Mouse (Mus musculus): ENCODE measurements around the gene Fars2. TPM values are rescaled to one million over a fixed set of nuclear protein-coding genes. Genes with fewer than 3 reads are reported as not detected.
A peak's percentile ranks its signal among the peaks of the same experiment; 100 is the strongest.

The Fars2 gene
- polyA plus RNA-seq, 1 experiment from 2014 or later: 42.7 TPM

DNA sequence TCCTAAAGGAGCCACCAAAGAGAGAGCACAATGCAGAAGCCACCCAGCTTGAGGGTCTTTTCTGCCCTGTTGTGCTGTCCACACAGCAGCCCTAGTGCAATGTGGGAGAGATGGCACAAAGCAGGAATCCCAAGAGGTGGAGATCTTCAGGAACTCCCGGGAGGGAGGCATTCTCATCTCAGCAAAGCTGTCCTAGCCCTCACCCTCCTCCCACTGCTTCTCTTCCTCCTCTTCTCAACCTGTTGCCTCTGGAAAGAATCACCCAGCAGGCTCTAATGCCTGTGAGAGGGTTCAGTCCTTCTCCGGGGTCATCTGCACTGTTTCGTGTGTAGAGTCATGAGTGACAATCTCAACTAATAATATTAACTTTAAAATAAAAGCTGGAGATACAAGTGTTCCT lies 386.3 kb downstream of the Fars2 start:
- Histone ChIP-seq H3K9me3 (replicated peaks; ENCODE audit: control insufficient read depth, low read length) (no peaks in the 10 kb centered on the region), H3K27me3 (ENCODE audit: control insufficient read depth, insufficient read depth, low read length) (no peaks in the 10 kb centered on the region), H3K9ac (ENCODE audit: low read depth, low read length) (no peak overlapping the region), H3K27ac (ENCODE audit: low read depth, low read length) (no peak overlapping the region), H3K4me3 (ENCODE audit: low read depth, low read length) (no peak overlapping the region), H3K36me3 (ENCODE audit: control insufficient read depth, insufficient read depth, low read length) (no peaks in the 10 kb centered on the region), H3K4me2 (no peak overlapping the region), H3K4me1 (ENCODE audit: control insufficient read depth, insufficient read depth, low read length) (peaks cover 5% of the 10 kb centered on the region; the same call in 1 of the 2 replicates)
- ATAC-seq (replicated peaks; ENCODE audit: insufficient number of reproducible peaks, low FRiP score, low TSS enrichment): no peak
- WGBS (ENCODE audit: insufficient replicate concordance): 58% methylated on average over 3 of the region's 3 CpGs

DNA sequence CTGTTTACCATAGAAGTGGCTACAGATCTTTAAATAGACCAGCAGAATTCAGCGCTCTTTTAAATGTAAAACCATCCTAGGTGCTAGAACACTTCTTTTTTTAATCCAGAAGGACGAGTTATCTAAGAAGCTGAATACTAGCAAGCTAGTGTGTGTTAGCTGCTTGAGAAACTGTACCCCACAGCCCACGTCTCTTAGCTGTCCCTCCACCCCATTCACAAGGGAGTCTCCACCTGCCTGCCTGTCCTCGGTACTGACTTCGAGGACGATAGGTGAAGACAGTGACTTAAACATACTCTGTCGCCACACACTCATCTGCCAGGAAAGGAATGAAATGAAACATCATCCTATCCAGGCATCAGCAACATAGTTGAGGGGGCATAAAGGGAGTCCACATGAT lies 386.8 kb downstream of the Fars2 start:
- no peak overlapping the region for H3K27ac ChIP-seq (ENCODE audit: low read depth, low read length)
- H3K4me3 ChIP-seq (ENCODE audit: low read depth, low read length): no peak overlapping the region
- 66% methylated on average over 7 of the region's 7 CpGs for WGBS (ENCODE audit: insufficient replicate concordance)
- H3K4me2 ChIP-seq: no peak overlapping the region
- no peaks in the 10 kb centered on the region for H3K27me3 ChIP-seq (ENCODE audit: control insufficient read depth, insufficient read depth, low read length)
- peaks cover 5% of the 10 kb centered on the region; the same call in 1 of the 2 replicates for H3K4me1 ChIP-seq (ENCODE audit: control insufficient read depth, insufficient read depth, low read length)
- no peak for ATAC-seq (replicated peaks; ENCODE audit: insufficient number of reproducible peaks, low FRiP score, low TSS enrichment)
- H3K9ac ChIP-seq (ENCODE audit: low read depth, low read length): no peak overlapping the region
- no peaks in the 10 kb centered on the region for H3K9me3 ChIP-seq (replicated peaks; ENCODE audit: control insufficient read depth, low read length)
- H3K36me3 ChIP-seq (ENCODE audit: control insufficient read depth, insufficient read depth, low read length): no peaks in the 10 kb centered on the region

DNA sequence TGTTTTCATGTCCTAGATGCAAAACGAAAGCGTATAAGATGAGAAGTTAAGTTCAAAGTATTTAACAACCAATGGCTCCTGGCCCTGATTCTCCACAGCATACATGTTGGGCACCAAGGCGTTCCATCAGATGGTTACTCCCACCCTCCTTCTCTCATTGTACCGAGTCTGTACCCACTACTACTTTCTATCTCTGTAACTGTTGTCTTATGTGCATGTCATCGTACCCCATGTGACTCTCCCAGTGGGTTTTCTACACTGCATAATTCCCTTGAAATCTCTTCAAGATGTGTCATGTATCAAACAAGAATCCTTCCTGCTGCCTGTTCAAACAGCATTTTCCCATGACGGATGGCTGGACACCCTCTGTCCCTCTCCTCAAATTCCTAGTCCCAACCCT lies 388.5 kb downstream of the Fars2 start:
- no peak for ATAC-seq (replicated peaks; ENCODE audit: insufficient number of reproducible peaks, low FRiP score, low TSS enrichment)
- no peaks in the 10 kb centered on the region for H3K27me3 ChIP-seq (ENCODE audit: control insufficient read depth, insufficient read depth, low read length)
- no peak overlapping the region for H3K4me3 ChIP-seq (ENCODE audit: low read depth, low read length)
- H3K4me1 ChIP-seq (ENCODE audit: control insufficient read depth, insufficient read depth, low read length): peaks cover 5% of the 10 kb centered on the region; the same call in 1 of the 2 replicates
- 81% methylated on average over 6 of the region's 6 CpGs for WGBS (ENCODE audit: insufficient replicate concordance)
- no peak overlapping the region for H3K9ac ChIP-seq (ENCODE audit: low read depth, low read length)
- no peaks in the 10 kb centered on the region for H3K36me3 ChIP-seq (ENCODE audit: control insufficient read depth, insufficient read depth, low read length)
- no peak overlapping the region for H3K27ac ChIP-seq (ENCODE audit: low read depth, low read length)
- H3K9me3 ChIP-seq (replicated peaks; ENCODE audit: control insufficient read depth, low read length): no peaks in the 10 kb centered on the region
- no peak overlapping the region for H3K4me2 ChIP-seq

DNA sequence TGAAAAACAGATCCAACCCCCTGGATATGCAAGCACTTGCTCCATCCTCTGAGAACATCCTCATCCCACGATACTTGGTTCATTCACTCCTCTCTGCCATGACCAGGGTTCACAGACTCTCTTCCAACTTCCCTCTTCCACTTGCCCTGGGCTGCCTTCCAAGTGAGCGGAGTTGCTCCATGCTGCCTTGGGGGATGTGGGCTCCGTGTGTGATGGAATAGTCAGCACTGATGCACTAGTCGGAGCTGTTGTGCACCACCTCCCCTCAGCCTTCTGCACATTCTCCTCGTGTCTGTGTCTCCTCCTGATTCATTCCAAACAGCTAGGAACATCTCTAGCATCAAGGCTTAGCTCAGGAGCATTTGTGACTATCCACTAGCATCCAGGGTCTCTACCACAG lies 389.1 kb downstream of the Fars2 start:
- H3K27me3 ChIP-seq (ENCODE audit: control insufficient read depth, insufficient read depth, low read length): no peaks in the 10 kb centered on the region
- H3K4me1 ChIP-seq (ENCODE audit: control insufficient read depth, insufficient read depth, low read length): peaks cover 5% of the 10 kb centered on the region; the same call in 1 of the 2 replicates
- no peak overlapping the region for H3K4me2 ChIP-seq
- no peak for ATAC-seq (replicated peaks; ENCODE audit: insufficient number of reproducible peaks, low FRiP score, low TSS enrichment)
- no peak overlapping the region for H3K4me3 ChIP-seq (ENCODE audit: low read depth, low read length)
- 78% methylated on average over 5 of the region's 5 CpGs for WGBS (ENCODE audit: insufficient replicate concordance)
- H3K27ac ChIP-seq (ENCODE audit: low read depth, low read length): no peak overlapping the region
- no peak overlapping the region for H3K9ac ChIP-seq (ENCODE audit: low read depth, low read length)
- no peaks in the 10 kb centered on the region for H3K36me3 ChIP-seq (ENCODE audit: control insufficient read depth, insufficient read depth, low read length)
- no peaks in the 10 kb centered on the region for H3K9me3 ChIP-seq (replicated peaks; ENCODE audit: control insufficient read depth, low read length)

DNA sequence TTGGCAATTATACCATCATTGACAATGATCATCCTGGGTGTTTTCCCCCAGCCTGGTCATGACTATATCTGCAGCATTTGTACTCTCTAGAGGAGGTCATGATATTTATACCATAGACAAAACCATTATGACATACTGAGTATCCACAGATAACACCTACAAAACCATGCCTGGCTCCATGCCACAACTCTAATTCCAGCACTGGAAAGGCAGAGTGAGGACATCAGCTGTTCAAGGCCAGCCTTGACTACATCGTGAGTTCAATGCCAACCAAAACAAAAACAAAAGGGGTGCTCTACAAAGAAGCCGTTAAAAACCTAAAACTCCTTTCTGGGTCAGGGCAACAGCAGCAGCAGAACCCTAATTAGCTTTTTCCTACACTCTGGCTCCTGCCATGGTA lies 392.9 kb downstream of the Fars2 start:
- Histone ChIP-seq H3K4me2 (no peak overlapping the region), H3K4me1 (ENCODE audit: control insufficient read depth, insufficient read depth, low read length) (no peaks in the 10 kb centered on the region), H3K27me3 (ENCODE audit: control insufficient read depth, insufficient read depth, low read length) (no peaks in the 10 kb centered on the region), H3K4me3 (ENCODE audit: low read depth, low read length) (no peak overlapping the region), H3K9ac (ENCODE audit: low read depth, low read length) (no peak overlapping the region), H3K27ac (ENCODE audit: low read depth, low read length) (no peak overlapping the region), H3K36me3 (ENCODE audit: control insufficient read depth, insufficient read depth, low read length) (no peaks in the 10 kb centered on the region), H3K9me3 (replicated peaks; ENCODE audit: control insufficient read depth, low read length) (no peaks in the 10 kb centered on the region)
- no peak for ATAC-seq (replicated peaks; ENCODE audit: insufficient number of reproducible peaks, low FRiP score, low TSS enrichment)
- WGBS (ENCODE audit: insufficient replicate concordance): 76% methylated on average over 2 of the region's 2 CpGs

DNA sequence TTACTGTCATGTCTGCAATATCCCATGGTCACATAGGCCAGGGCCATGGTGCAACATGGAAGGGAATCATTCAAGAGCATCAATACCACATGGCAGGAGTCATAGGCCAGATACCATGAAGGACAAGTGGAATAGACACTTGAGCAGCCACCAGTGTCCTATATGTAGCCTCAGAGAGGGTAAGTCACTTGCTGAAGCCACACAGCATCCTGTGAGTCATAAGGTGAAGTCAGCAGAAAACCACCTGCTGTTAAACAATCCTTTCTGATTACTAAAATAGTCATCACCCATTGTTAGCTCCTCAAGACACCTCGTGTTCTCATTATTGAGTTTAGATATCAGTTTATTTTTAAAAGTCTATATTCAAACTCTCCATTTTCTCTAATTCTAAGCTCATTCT lies 395.9 kb downstream of the Fars2 start:
- ATAC-seq (replicated peaks; ENCODE audit: insufficient number of reproducible peaks, low FRiP score, low TSS enrichment): no peak
- H3K9ac ChIP-seq (ENCODE audit: low read depth, low read length): no peak overlapping the region

DNA sequence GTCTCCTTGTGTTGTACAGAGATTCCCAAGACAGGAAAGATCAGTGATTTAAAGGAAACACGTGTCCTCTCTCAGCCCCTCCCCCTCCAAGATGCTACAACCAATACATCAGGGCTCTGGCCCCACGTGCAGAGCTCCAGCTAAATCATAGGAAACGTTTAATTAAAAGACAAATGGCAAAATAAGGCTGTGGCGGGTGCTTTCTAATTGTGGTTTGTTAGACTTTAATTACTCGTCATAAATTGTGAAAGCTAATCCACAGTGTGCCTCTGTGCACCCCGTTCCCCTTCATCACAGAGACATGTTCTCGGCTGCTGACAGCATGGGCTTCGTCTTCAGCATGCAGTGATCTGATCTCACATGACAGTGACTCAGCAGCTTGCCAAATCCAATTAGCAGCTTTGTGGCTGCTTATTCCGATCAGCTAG lies 400.9 kb downstream of the Fars2 start:
- H3K4me3 ChIP-seq (ENCODE audit: low read depth, low read length): no peak overlapping the region
- no peaks in the 10 kb centered on the region for H3K36me3 ChIP-seq (ENCODE audit: control insufficient read depth, insufficient read depth, low read length)
- H3K4me1 ChIP-seq (ENCODE audit: control insufficient read depth, insufficient read depth, low read length): peaks cover 10% of the 10 kb centered on the region; the same call in 1 of the 2 replicates
- H3K4me2 ChIP-seq: no peak overlapping the region
- no peaks in the 10 kb centered on the region for H3K27me3 ChIP-seq (ENCODE audit: control insufficient read depth, insufficient read depth, low read length)
- WGBS (ENCODE audit: insufficient replicate concordance): 44% methylated on average over 9 of the region's 9 CpGs
- no peak overlapping the region for H3K9ac ChIP-seq (ENCODE audit: low read depth, low read length)
- no peak overlapping the region for H3K27ac ChIP-seq (ENCODE audit: low read depth, low read length)
- ATAC-seq (replicated peaks; ENCODE audit: insufficient number of reproducible peaks, low FRiP score, low TSS enrichment): no peak
- H3K9me3 ChIP-seq (replicated peaks; ENCODE audit: control insufficient read depth, low read length): no peaks in the 10 kb centered on the region

More for the DNA sequence above, 395.9 kb downstream of the Fars2 start:
- no peaks in the 10 kb centered on the region for H3K9me3 ChIP-seq (replicated peaks; ENCODE audit: control insufficient read depth, low read length)
- no peak overlapping the region for H3K4me3 ChIP-seq (ENCODE audit: low read depth, low read length)
- 84% methylated on average over 1 of the region's 1 CpGs for whole genome bisulfite sequencing (ENCODE audit: insufficient replicate concordance)
- no peak overlapping the region for H3K27ac ChIP-seq (ENCODE audit: low read depth, low read length)
- H3K4me1 ChIP-seq (ENCODE audit: control insufficient read depth, insufficient read depth, low read length): 0 out of 2 replicates have a peak, but pooled peaks cover 3% of the 10 kb centered on the region
- H3K27me3 ChIP-seq (ENCODE audit: control insufficient read depth, insufficient read depth, low read length): no peaks in the 10 kb centered on the region
- no peak overlapping the region for H3K4me2 ChIP-seq
- no peaks in the 10 kb centered on the region for H3K36me3 ChIP-seq (ENCODE audit: control insufficient read depth, insufficient read depth, low read length)

DNA sequence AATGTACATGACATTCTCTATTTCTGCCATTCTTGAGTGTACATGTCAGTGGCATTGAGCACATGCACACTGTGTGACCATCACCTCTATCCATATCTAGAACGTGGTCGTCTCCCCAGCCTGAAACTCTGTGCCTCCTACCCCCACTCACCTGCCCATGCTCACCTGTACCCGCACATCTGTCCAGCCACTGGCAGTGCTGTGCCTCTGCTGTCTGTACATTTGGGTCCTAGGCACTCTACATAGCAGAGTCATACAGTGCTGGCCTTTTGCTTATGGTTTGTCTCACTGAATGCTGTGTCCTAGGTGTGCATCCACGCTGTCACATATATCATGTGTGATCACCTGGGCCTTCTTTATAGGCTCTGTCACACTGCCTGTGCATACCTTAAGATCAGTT lies 410.5 kb downstream of the Fars2 start:
- 86% methylated on average over 4 of the region's 4 CpGs for WGBS (ENCODE audit: insufficient replicate concordance)
- Histone ChIP-seq H3K4me1 (ENCODE audit: control insufficient read depth, insufficient read depth, low read length) (peaks cover 15% of the 10 kb centered on the region), H3K4me2 (no peak overlapping the region), H3K4me3 (ENCODE audit: low read depth, low read length) (no peak overlapping the region), H3K9ac (ENCODE audit: low read depth, low read length) (no peak overlapping the region), H3K27me3 (ENCODE audit: control insufficient read depth, insufficient read depth, low read length) (no peaks in the 10 kb centered on the region), H3K27ac (ENCODE audit: low read depth, low read length) (no peak overlapping the region), H3K36me3 (ENCODE audit: control insufficient read depth, insufficient read depth, low read length) (no peaks in the 10 kb centered on the region), H3K9me3 (replicated peaks; ENCODE audit: control insufficient read depth, low read length) (no peaks in the 10 kb centered on the region)
- ATAC-seq (replicated peaks; ENCODE audit: insufficient number of reproducible peaks, low FRiP score, low TSS enrichment): no peak

DNA sequence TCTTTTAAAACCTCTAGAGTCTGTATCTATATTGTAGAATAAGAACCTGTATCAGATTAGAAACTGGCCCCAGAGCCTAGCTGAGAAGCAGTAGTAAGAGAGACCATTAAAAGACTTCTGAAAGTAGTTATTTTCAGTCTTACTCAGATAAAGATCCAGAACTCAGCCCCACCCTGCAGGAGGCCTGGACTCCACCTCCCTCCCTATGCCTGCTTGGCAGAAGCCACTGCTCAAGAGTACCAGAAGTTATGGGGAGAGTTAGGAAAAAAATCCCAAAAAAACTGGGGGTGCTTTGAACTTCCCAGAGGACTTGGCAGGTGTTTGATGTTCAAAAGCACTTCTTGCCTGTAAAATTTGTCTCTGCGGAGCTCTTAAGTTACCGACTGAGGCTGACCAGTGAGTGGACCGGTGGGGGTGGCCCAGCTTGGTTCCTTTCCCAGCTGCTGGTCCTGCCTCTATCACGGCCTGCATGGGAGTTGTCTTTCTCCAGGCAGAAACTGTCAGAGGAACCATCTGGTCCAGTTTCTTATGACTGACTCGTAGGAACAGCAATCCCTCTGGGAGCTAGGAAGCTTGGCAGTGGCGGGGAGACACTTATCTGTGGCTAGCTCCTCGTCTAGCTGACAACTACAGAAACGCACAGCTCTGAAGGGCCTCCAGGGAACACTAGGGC lies 411.1 kb downstream of the Fars2 start:
- 43% methylated on average over 8 of the region's 8 CpGs for WGBS (ENCODE audit: insufficient replicate concordance)

More for the DNA sequence above, 411.1 kb downstream of the Fars2 start:
- ATAC-seq (replicated peaks; ENCODE audit: insufficient number of reproducible peaks, low FRiP score, low TSS enrichment): no peak
- H3K27me3 ChIP-seq (ENCODE audit: control insufficient read depth, insufficient read depth, low read length): no peaks in the 10 kb centered on the region
- no peak overlapping the region for H3K4me3 ChIP-seq (ENCODE audit: low read depth, low read length)
- peaks cover 15% of the 10 kb centered on the region for H3K4me1 ChIP-seq (ENCODE audit: control insufficient read depth, insufficient read depth, low read length)
- H3K4me2 ChIP-seq: no peak overlapping the region
- peak overlapping the region; percentile 10; the same call in 1 of the 2 replicates for H3K27ac ChIP-seq (ENCODE audit: low read depth, low read length)
- no peaks in the 10 kb centered on the region for H3K36me3 ChIP-seq (ENCODE audit: control insufficient read depth, insufficient read depth, low read length)
- no peak overlapping the region for H3K9ac ChIP-seq (ENCODE audit: low read depth, low read length)
- H3K9me3 ChIP-seq (replicated peaks; ENCODE audit: control insufficient read depth, low read length): no peaks in the 10 kb centered on the region

Measured in heart, embryonic 11.5 days (tissue).